In genomic region chr4:133673666-133674330, GRCm38 (mm10) we compare ENCODE assay signal across 8 mouse cellular contexts. TPM values are rescaled to one million over a fixed set of nuclear protein-coding genes. Genes with fewer than 3 reads are reported as not detected.
DNase-seq lines count a peak whose midpoint lies in the region; ATAC-seq lines count a peak whose summit lies in the region.

No protein-coding gene starts in this region.

- H3K4me2 ChIP-seq in midbrain, embryonic 11.5 days, result no peak overlapping the region
- H3K4me2 ChIP-seq in heart, embryonic 14.5 days (ENCODE audit: low read length), result peak overlapping the region; percentile 91

- ATAC-seq in midbrain, embryonic 11.5 days (ENCODE audit: low FRiP score), result no peak
- ATAC-seq in heart, embryonic 14.5 days (ENCODE audit: insufficient number of reproducible peaks, insufficient read depth, low FRiP score, low read depth), result no peak

- peaks cover 7% of the 10 kb centered on the region for H3K36me3 ChIP-seq in midbrain, embryonic 10.5 days
- no peaks in the 10 kb centered on the region; the same call in 1 of the 2 replicates for H3K36me3 ChIP-seq in midbrain, embryonic 11.5 days (ENCODE audit: control insufficient read depth, insufficient read depth, low read length)
- H3K36me3 ChIP-seq in embryonic facial prominence, embryonic 10.5 days (replicated peaks), result peaks cover 17% of the 10 kb centered on the region
- peaks cover 16% of the 10 kb centered on the region for H3K36me3 ChIP-seq in heart, embryonic 14.5 days (ENCODE audit: control insufficient read depth, insufficient read depth, low read length)

- H3K9me3 ChIP-seq in midbrain, embryonic 10.5 days (replicated peaks), result no peaks in the 10 kb centered on the region
- H3K9me3 ChIP-seq in midbrain, embryonic 11.5 days (ENCODE audit: control insufficient read depth, low read length), result no peaks in the 10 kb centered on the region
- no peaks in the 10 kb centered on the region for H3K9me3 ChIP-seq in embryonic facial prominence, embryonic 10.5 days
- H3K9me3 ChIP-seq in heart, embryonic 14.5 days (ENCODE audit: control insufficient read depth, low read length), result no peaks in the 10 kb centered on the region

- 58% methylated on average over 10 of the region's 10 CpGs for WGBS in midbrain, embryonic 10.5 days
- WGBS in midbrain, embryonic 11.5 days, result 46% methylated on average over 10 of the region's 10 CpGs
- 47% methylated on average over 10 of the region's 10 CpGs for WGBS in embryonic facial prominence, embryonic 10.5 days
- WGBS in heart, embryonic 14.5 days, result 27% methylated on average over 10 of the region's 10 CpGs

- no peak for DNase-seq in midbrain, embryonic 10.5 days (ENCODE audit: low spot score)
- no peak for DNase-seq in midbrain, embryonic 11.5 days (ENCODE audit: low spot score, missing footprints)
- DNase-seq in embryonic facial prominence, embryonic 10.5 days (ENCODE audit: low spot score), result no peak
- peak; percentile 70 for DNase-seq in kidney, postnatal 14 days
- peak; percentile 70 to 73 for DNase-seq in lung, postnatal 4 days
- DNase-seq in testis, postnatal 10 days (ENCODE audit: low spot score), result peak; percentile 73
- no peak for DNase-seq in cerebellum, adult 11-12 months

- H3K4me1 ChIP-seq in midbrain, embryonic 10.5 days, result peaks cover 78% of the 10 kb centered on the region
- H3K4me1 ChIP-seq in midbrain, embryonic 11.5 days (ENCODE audit: control insufficient read depth, insufficient read depth, low read length), result peaks cover 24% of the 10 kb centered on the region
- H3K4me1 ChIP-seq in embryonic facial prominence, embryonic 10.5 days, result peaks cover 79% of the 10 kb centered on the region
- peaks cover 25 to 56% of the 10 kb centered on the region in 2 experiments for H3K4me1 ChIP-seq in heart, embryonic 14.5 days (ENCODE audit: control insufficient read depth in 2 of 2, insufficient read depth in 2 of 2, low read length in 2 of 2)

- H3K9ac ChIP-seq in midbrain, embryonic 11.5 days (ENCODE audit: low read length), result no peak overlapping the region
- peak overlapping the region; percentile 94 for H3K9ac ChIP-seq in heart, embryonic 14.5 days (ENCODE audit: low read length)

- no peaks in the 10 kb centered on the region for H3K27me3 ChIP-seq in midbrain, embryonic 10.5 days (ENCODE audit: low read depth, poor library complexity, severe bottlenecking)
- no peaks in the 10 kb centered on the region for H3K27me3 ChIP-seq in midbrain, embryonic 11.5 days (ENCODE audit: control insufficient read depth, insufficient read depth, low read length)
- no peaks in the 10 kb centered on the region for H3K27me3 ChIP-seq in embryonic facial prominence, embryonic 10.5 days (replicated peaks; ENCODE audit: low read depth, poor library complexity, severe bottlenecking)
- no peaks in the 10 kb centered on the region for H3K27me3 ChIP-seq in heart, embryonic 14.5 days (ENCODE audit: control insufficient read depth, insufficient read depth, low read length)

- H3K27ac ChIP-seq in midbrain, embryonic 10.5 days (replicated peaks), result peak overlapping the region; percentile 92
- H3K27ac ChIP-seq in midbrain, embryonic 11.5 days (ENCODE audit: low read depth, low read length), result no peak overlapping the region
- peak overlapping the region; percentile 97 for H3K27ac ChIP-seq in embryonic facial prominence, embryonic 10.5 days (replicated peaks)
- peak overlapping the region; percentile 97 to 99 for H3K27ac ChIP-seq in heart, embryonic 14.5 days (replicated peaks in 1 of 2; ENCODE audit: control insufficient read depth in 1 of 2, insufficient read depth in 1 of 2, low read depth in 2 of 2, low read length in 2 of 2)

- H3K4me3 ChIP-seq in midbrain, embryonic 10.5 days, result peak overlapping the region; percentile 64
- H3K4me3 ChIP-seq in midbrain, embryonic 11.5 days (ENCODE audit: low read depth, low read length), result no peak overlapping the region
- peak overlapping the region; percentile 69; the same call in 1 of the 2 replicates for H3K4me3 ChIP-seq in embryonic facial prominence, embryonic 10.5 days
- peak overlapping the region in 1 of 2 experiments; percentile 70; a peak in 1 of 4 replicates for H3K4me3 ChIP-seq in heart, embryonic 14.5 days (ENCODE audit: control insufficient read depth in 1 of 2, insufficient read depth in 1 of 2, low read depth in 1 of 2, low read length in 2 of 2)

RNA-seq across cellular contexts. Expression of gene Pigv, which starts 1.4 kb away (rescaled TPM):
- 18.7 and 19.5 TPM in 2 replicates for polyA plus RNA-seq in midbrain, embryonic 10.5 days (2016; fragmentation: Nextera tagmentation; extraction: Ambion mirVana)
- polyA plus RNA-seq in midbrain, embryonic 11.5 days (2014; fragmentation: Nextera tagmentation; extraction: Ambion mirVana), result 9.6 and 12.4 TPM in 2 replicates
- 14.8 TPM in 2 replicates for polyA plus RNA-seq in embryonic facial prominence, embryonic 10.5 days (2016; fragmentation: Nextera tagmentation; extraction: Ambion mirVana)
- 11.6 and 12.1 TPM in 2 replicates for polyA plus RNA-seq in heart, embryonic 14.5 days (2014; fragmentation: Nextera tagmentation; extraction: Ambion mirVana)

RNA-seq across cellular contexts. Expression of gene Zdhhc18, which starts 23.8 kb away (rescaled TPM):
- 3.0 and 3.1 TPM in 2 replicates for polyA plus RNA-seq in midbrain, embryonic 10.5 days (2016; fragmentation: Nextera tagmentation; extraction: Ambion mirVana)
- polyA plus RNA-seq in midbrain, embryonic 11.5 days (2014; fragmentation: Nextera tagmentation; extraction: Ambion mirVana), result 1.8 and 3.5 TPM in 2 replicates
- polyA plus RNA-seq in embryonic facial prominence, embryonic 10.5 days (2016; fragmentation: Nextera tagmentation; extraction: Ambion mirVana), result 2.3 and 3.0 TPM in 2 replicates
- 3.4 and 4.7 TPM in 2 replicates for polyA plus RNA-seq in heart, embryonic 14.5 days (2014; fragmentation: Nextera tagmentation; extraction: Ambion mirVana)

Comparison
In these comparisons a context has a peak if more than half of its experiments do, and no peak if none do; other contexts are left out.
1. DNase-seq: peak in kidney, postnatal 14 days (single experiment), lung, postnatal 4 days (2 of 2) and testis, postnatal 10 days (single experiment); none in midbrain, embryonic 10.5 days (single experiment), midbrain, embryonic 11.5 days (single experiment), embryonic facial prominence, embryonic 10.5 days (single experiment) and cerebellum, adult 11-12 months (single experiment).